Mouse (Mus musculus): ENCODE results near the gene Gstt2.

- TF ChIP-seq CTCF (IDR thresholded peaks at IDR 0.05; ENCODE audit: extremely low read depth, insufficient read length, insufficient replicate concordance, low read depth, low read length) (no peak), POLR2A (IDR thresholded peaks at IDR 0.05; ENCODE audit: low read depth, low read length) (no peak)
Measured at GRCm38 (mm10) chr10:75839092-75839491, 1.9 kb upstream of the Gstt2 start.

All from small intestine, adult 2 months (tissue).